ENCODE assay signal across 11 mouse cellular contexts in the genomic region with DNA sequence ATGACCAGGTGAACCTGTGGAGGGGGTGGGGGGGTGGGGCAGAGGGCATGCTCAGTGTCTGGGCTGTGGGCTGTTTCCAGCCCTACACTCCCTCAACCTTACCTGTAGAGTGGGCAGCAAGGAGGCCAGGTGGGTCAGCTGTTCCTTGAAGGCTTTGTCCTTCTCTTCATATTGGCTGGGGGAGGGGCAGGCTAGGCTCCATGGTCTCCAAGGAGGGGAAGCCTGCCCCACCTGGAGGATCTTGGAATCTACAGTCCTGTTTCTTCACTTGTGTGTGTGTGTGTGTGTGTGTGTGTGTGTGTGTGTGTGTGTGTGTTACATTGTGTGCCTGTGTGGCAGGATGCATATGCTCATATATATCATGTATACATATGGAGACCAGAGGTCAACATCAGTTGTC. TPM values are rescaled to one million over a fixed set of nuclear protein-coding genes. Genes with fewer than 3 reads are reported as not detected.
DNase-seq lines count a peak whose midpoint lies in the region; ATAC-seq and TF ChIP-seq lines count a peak whose summit lies in the region.
"Had no signal": no experiment of that assay in that cellular context is flagged by ENCODE, and none has a peak within 500 bp of the region (broad histone marks: within the 10 kb centered on the region; RNA-seq: fewer than 3 reads in every experiment).

No protein-coding gene starts in this region.

- H3K9ac ChIP-seq in forebrain, embryonic 14.5 days (ENCODE audit: low read length) = no peak overlapping the region
- no peak overlapping the region for H3K9ac ChIP-seq in midbrain, embryonic 13.5 days (replicated peaks)

- intact Hi-C loops in left cerebral cortex, adult 2 months (cut with DNase I) = no loop called here

- H3K4me2 ChIP-seq in forebrain, embryonic 14.5 days (ENCODE audit: low read length) = no peak overlapping the region
- peak overlapping the region; percentile 56 for H3K4me2 ChIP-seq in midbrain, embryonic 13.5 days (replicated peaks)

- H3K4me3 ChIP-seq in left cerebral cortex, adult 2 months = no peak overlapping the region
- no peak overlapping the region for H3K4me3 ChIP-seq in forebrain, embryonic 14.5 days (ENCODE audit: low read depth, low read length)
- peak overlapping the region; percentile 39 for H3K4me3 ChIP-seq in midbrain, embryonic 13.5 days (replicated peaks)
- H3K4me3 ChIP-seq: myocyte had no signal

- ATAC-seq in forebrain, embryonic 14.5 days = 0 out of 2 replicates have a peak, but pooled peaks have one; percentile 45
- ATAC-seq in midbrain, embryonic 13.5 days = 0 out of 2 replicates have a peak, but pooled peaks have one; percentile 22

- H3K9me3 ChIP-seq in forebrain, embryonic 14.5 days (replicated peaks; ENCODE audit: control insufficient read depth, low read length) = no peaks in the 10 kb centered on the region
- no peaks in the 10 kb centered on the region for H3K9me3 ChIP-seq in midbrain, embryonic 13.5 days

- peaks cover 2% of the 10 kb centered on the region; the same call in 1 of the 2 replicates for H3K36me3 ChIP-seq in forebrain, embryonic 14.5 days (ENCODE audit: control insufficient read depth, insufficient read depth, low read length)
- H3K36me3 ChIP-seq in midbrain, embryonic 13.5 days = peaks cover 2% of the 10 kb centered on the region; the same call in 1 of the 2 replicates

- peaks cover 7% of the 10 kb centered on the region for H3K4me1 ChIP-seq in forebrain, embryonic 14.5 days (ENCODE audit: control insufficient read depth, insufficient read depth, low read length)
- H3K4me1 ChIP-seq in midbrain, embryonic 13.5 days (replicated peaks) = peaks cover 39% of the 10 kb centered on the region

- H3K27me3 ChIP-seq in forebrain, embryonic 14.5 days (replicated peaks; ENCODE audit: control insufficient read depth, insufficient read depth, low read length) = peaks cover 78% of the 10 kb centered on the region
- peaks cover 100% of the 10 kb centered on the region for H3K27me3 ChIP-seq in midbrain, embryonic 13.5 days

- no peak overlapping the region for H3K27ac ChIP-seq in left cerebral cortex, adult 2 months
- no peak overlapping the region for H3K27ac ChIP-seq in forebrain, embryonic 14.5 days (ENCODE audit: low read depth, low read length)
- H3K27ac ChIP-seq in midbrain, embryonic 13.5 days = no peak overlapping the region

- DNase-seq in left cerebral cortex, adult 2 months (ENCODE audit: extremely low spot score in 1 of 2, low spot score in 2 of 2) = no peak
- no peak for DNase-seq in left cerebral cortex, adult 18-20 months (ENCODE audit: low spot score in 2 of 2)
- DNase-seq in R1 (ENCODE audit: low read depth, low spot score) = peak; percentile 79
- DNase-seq in forebrain, embryonic 14.5 days (ENCODE audit: low spot score) = peak; percentile 55
- no peak for DNase-seq in adipocyte (ENCODE audit: low spot score)
- DNase-seq in frontal cortex, postnatal 10 days (ENCODE audit: low spot score in 2 of 2) = no peak
- no peak for DNase-seq in urinary bladder, postnatal 4 days (ENCODE audit: low spot score in 2 of 2)

- TF ChIP-seq CTCF in left cerebral cortex, adult 2 months (IDR thresholded peaks at IDR 0.05) = peak; percentile 18

RNA-seq across cellular contexts. Expression of a gene that starts 4.9 kb away (rescaled TPM):
- 10 to 100 TPM; 17.0 to 18.6 TPM for total RNA-seq in left cerebral cortex, adult 2 months (2021)
- 10 to 100 TPM; 18.9 to 20.8 TPM for total RNA-seq in left cerebral cortex, adult 18-20 months (2021)
- 2.4 and 2.5 TPM in 2 replicates for polyA plus RNA-seq in forebrain, embryonic 14.5 days (2014; fragmentation: Nextera tagmentation; extraction: Ambion mirVana)
- 4.7 TPM in 2 replicates for polyA plus RNA-seq in midbrain, embryonic 13.5 days (2015; fragmentation: Nextera tagmentation; extraction: Ambion mirVana)

RNA-seq across cellular contexts. Expression of a gene that starts 11.6 kb away (rescaled TPM):
- total RNA-seq in left cerebral cortex, adult 2 months (2021) = 100 to 1,000 TPM; 171 to 172 TPM
- total RNA-seq in left cerebral cortex, adult 18-20 months (2021) = 100 to 1,000 TPM; 162 to 191 TPM
- 196 and 235 TPM in 2 replicates for polyA plus RNA-seq in forebrain, embryonic 14.5 days (2014; fragmentation: Nextera tagmentation; extraction: Ambion mirVana)
- polyA plus RNA-seq in midbrain, embryonic 13.5 days (2015; fragmentation: Nextera tagmentation; extraction: Ambion mirVana) = 213 and 217 TPM in 2 replicates

RNA-seq across cellular contexts. Expression of a gene that starts 16.9 kb away (rescaled TPM):
- total RNA-seq in left cerebral cortex, adult 2 months (2021) = 10 to 100 TPM; 49.8 to 54.3 TPM
- total RNA-seq in left cerebral cortex, adult 18-20 months (2021) = 10 to 100 TPM; 49.8 to 58.4 TPM
- 13.2 and 18.2 TPM in 2 replicates for polyA plus RNA-seq in forebrain, embryonic 14.5 days (2014; fragmentation: Nextera tagmentation; extraction: Ambion mirVana)
- 18.1 and 19.0 TPM in 2 replicates for polyA plus RNA-seq in midbrain, embryonic 13.5 days (2015; fragmentation: Nextera tagmentation; extraction: Ambion mirVana)

RNA-seq across cellular contexts. Expression of a gene that starts 22.5 kb away (rescaled TPM):
- total RNA-seq in left cerebral cortex, adult 2 months (2021) = under 1 TPM; 0.30 to 0.32 TPM
- not detected for total RNA-seq in left cerebral cortex, adult 18-20 months (2021)
- polyA plus RNA-seq in forebrain, embryonic 14.5 days (2014; fragmentation: Nextera tagmentation; extraction: Ambion mirVana) = not detected in 2 replicates
- 1.4 and 2.5 TPM in 2 replicates for polyA plus RNA-seq in midbrain, embryonic 13.5 days (2015; fragmentation: Nextera tagmentation; extraction: Ambion mirVana)
- total RNA-seq: adrenal gland, postnatal 36 days; heart, postnatal 10 days had no signal

RNA-seq across cellular contexts. Expression of a gene that starts 24.5 kb away (rescaled TPM):
- total RNA-seq in left cerebral cortex, adult 2 months (2021) = 100 to 1,000 TPM; 176 to 194 TPM
- 100 to 1,000 TPM; 172 to 179 TPM for total RNA-seq in left cerebral cortex, adult 18-20 months (2021)
- 15.6 and 18.6 TPM in 2 replicates for polyA plus RNA-seq in forebrain, embryonic 14.5 days (2014; fragmentation: Nextera tagmentation; extraction: Ambion mirVana)
- 30.0 and 32.1 TPM in 2 replicates for polyA plus RNA-seq in midbrain, embryonic 13.5 days (2015; fragmentation: Nextera tagmentation; extraction: Ambion mirVana)

Comparison
In these comparisons a context has a peak if more than half of its experiments do, and no peak if none do; other contexts are left out.
1. DNase-seq: peak in R1 (single experiment) and forebrain, embryonic 14.5 days (single experiment); none in left cerebral cortex, adult 2 months (0 of 2), left cerebral cortex, adult 18-20 months (0 of 2), adipocyte (single experiment), frontal cortex, postnatal 10 days (0 of 2) and urinary bladder, postnatal 4 days (0 of 2).